Mouse (Mus musculus): ENCODE data around the gene Rtn1. TPM values are rescaled to one million over a fixed set of nuclear protein-coding genes. Genes with fewer than 3 reads are reported as not detected.

Gene Rtn1
- total RNA-seq, 2 experiments from 2014 or later, result 3.3 to 4.6 TPM

DNA sequence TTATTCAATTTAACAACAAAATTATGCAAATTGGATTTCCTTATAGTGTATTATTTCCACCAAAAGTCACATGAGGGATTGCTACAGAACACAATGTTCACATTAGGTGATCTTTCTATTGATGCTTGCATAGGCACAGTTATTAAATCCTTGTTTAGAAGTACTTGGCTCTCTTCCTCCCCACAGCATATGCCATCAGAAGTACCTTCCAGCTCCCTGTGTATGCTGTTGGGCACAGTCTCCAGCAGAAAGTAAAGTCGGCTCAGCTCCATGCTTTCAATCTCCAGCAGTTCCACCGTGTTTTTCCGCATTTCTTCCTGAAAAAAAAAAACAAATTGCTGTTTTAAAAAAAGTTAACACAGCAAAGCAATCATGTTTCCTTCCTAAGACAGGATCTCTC, 230.5 kb downstream of the Rtn1 start:
- no peak for DNase-seq
- intact Hi-C loops (cut with DNase I; ENCODE audit: low total_unique reads), result no loop called here

Other genes starting within 250 kb of the Rtn1 start
- gene Ccdc175, start 224.0 kb downstream of the Rtn1 start, total RNA-seq (2021), result not detected
- gene Lrrc9, start 32.8 kb upstream of the Rtn1 start, total RNA-seq (2021), result under 1 TPM in 1 of 2 experiments, not detected in 1; 0.06 TPM
- gene Pcnx4, start 127.3 kb upstream of the Rtn1 start, total RNA-seq (2021), result 1 to 10 TPM; 2.1 to 2.6 TPM
- not detected for gene Gm4756, start 240.6 kb upstream of the Rtn1 start, total RNA-seq (2021)

All from gastrocnemius, postnatal 14 days (tissue).